Mouse (Mus musculus) midbrain, embryonic 12.5 days (tissue): ENCODE data around the gene Dnaaf5. TPM values are rescaled to one million over a fixed set of nuclear protein-coding genes. Genes with fewer than 3 reads are reported as not detected.
A peak's percentile ranks its signal among the peaks of the same experiment; 100 is the strongest.

Experiments
- ATAC-seq: fragments of 200-750 bp; cut with Nextera tagmentation; 2 replicates; pipeline ENCODE4 v1.8.0; 2017; ENCODE audit warnings: low read depth, moderate TSS enrichment, moderate library complexity; ENCODE audit not compliant: low FRiP score
- H3K27ac ChIP-seq: fragments of 300-500 bp; sonication (generic); replicated peaks from 2 replicates; pipeline ENCODE4 v1.5.1; 2016; ENCODE audit warnings: mild to moderate bottlenecking
- H3K27me3 ChIP-seq: fragments of 300-500 bp; sonication (generic); 2 replicates; pipeline ENCODE4 v1.6.1; 2016; ENCODE audit warnings: mild to moderate bottlenecking
- H3K36me3 ChIP-seq: fragments of 300-500 bp; sonication (generic); 2 replicates; pipeline ENCODE4 v1.6.1; 2016
- H3K4me1 ChIP-seq: fragments of 300-500 bp; sonication (generic); 2 replicates; pipeline ENCODE4 v1.6.1; 2016
- H3K4me2 ChIP-seq: fragments of 300-500 bp; sonication (generic); replicated peaks from 2 replicates; pipeline ENCODE4 v1.6.1; 2016; ENCODE audit warnings: mild to moderate bottlenecking, moderate library complexity
- H3K4me3 ChIP-seq: fragments of 300-500 bp; sonication (generic); 2 replicates; pipeline ENCODE4 v1.5.1; 2016; ENCODE audit warnings: mild to moderate bottlenecking
- H3K9ac ChIP-seq: fragments of 300-500 bp; sonication (generic); replicated peaks from 2 replicates; pipeline ENCODE4 v1.6.1; 2016; ENCODE audit warnings: mild to moderate bottlenecking, moderate library complexity
- H3K9me3 ChIP-seq: fragments of 300-500 bp; sonication (generic); 2 replicates; pipeline ENCODE4 v1.6.1; 2016; ENCODE audit warnings: mild to moderate bottlenecking
- WGBS: fragments of 180-500 bp; shearing (Covaris S2); methylation state at CpG from one replicate; pipeline ENCODE4 v1.1.7; 2016; 5-methylcytosine and 5-hydroxymethylcytosine counted together
- polyA plus RNA-seq: library from polyadenylated mRNA; unstranded; fragments of >200 nt; fragmentation: Nextera tagmentation; extraction: Ambion mirVana; gene quantifications from 2 replicates; pipeline ENCODE4 v1.2.1, GENCODE M21; 2016

The Dnaaf5 gene
- polyA plus RNA-seq, 1 experiment from 2014 or later, result 6.7 TPM

DNA sequence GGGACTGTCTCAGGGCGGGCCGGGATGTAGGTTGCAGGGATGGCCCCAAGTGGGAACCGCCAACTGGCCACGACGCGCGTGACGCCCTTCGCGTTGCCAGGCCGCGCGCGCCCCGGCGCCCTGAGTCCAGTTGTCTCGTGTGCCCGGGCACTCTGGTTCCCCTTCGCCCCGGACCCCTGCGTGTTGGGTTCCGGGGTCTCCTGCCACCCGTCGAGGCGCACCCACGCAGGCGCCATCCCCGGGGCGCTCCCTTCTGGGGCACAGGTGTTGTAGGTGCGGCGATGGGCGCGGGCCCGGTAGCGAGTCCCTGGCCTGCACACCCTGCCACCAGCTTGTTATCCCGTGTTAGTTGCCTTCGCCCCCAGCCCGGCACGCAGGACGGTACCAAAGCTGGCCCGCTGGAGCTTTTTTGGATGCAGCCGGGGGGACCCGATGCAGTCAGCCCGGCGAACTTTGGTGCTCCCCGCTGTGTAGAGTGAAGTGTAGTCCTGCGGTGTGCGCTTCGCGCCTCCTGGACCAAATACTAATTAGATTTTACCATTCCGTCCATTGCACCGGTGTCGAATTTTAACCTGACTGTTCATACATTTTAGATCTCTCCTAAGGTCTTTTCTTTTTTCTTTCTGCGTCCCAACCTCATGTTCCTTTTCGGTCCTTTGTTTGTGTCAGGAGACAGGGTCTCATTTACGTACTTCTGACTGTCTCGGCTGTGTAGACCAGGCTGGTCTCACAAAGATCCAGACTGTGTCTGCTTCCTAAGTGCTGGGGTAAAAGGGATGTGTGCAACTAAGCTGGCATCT is 50.9 kb downstream of the Dnaaf5 start:
- Histone ChIP-seq H3K27ac (peak overlapping the region; percentile 31; the same call in 1 of the 2 replicates), H3K4me2 (peak overlapping the region; percentile 89), H3K36me3 (0 out of 2 replicates have a peak, but pooled peaks cover 3% of the 10 kb centered on the region), H3K9ac (peak overlapping the region; percentile 86), H3K9me3 (no peaks in the 10 kb centered on the region), H3K27me3 (no peaks in the 10 kb centered on the region), H3K4me3 (peak overlapping the region; percentile 89), H3K4me1 (peaks cover 25% of the 10 kb centered on the region)
- WGBS, result under 1% methylated on average over 57 of the region's 57 CpGs
- no peak; the same call in 1 of the 2 replicates for ATAC-seq

- Histone ChIP-seq H3K4me2 (peak overlapping the region; percentile 89), H3K36me3 (0 out of 2 replicates have a peak, but pooled peaks cover 3% of the 10 kb centered on the region), H3K9me3 (no peaks in the 10 kb centered on the region), H3K4me1 (peaks cover 31% of the 10 kb centered on the region), H3K4me3 (peak overlapping the region; percentile 89), H3K9ac (no peak overlapping the region), H3K27ac (no peak overlapping the region), H3K27me3 (no peaks in the 10 kb centered on the region)
- 87% methylated on average over 11 of the region's 11 CpGs for WGBS
- ATAC-seq, result no peak
Observed at GRCm38 (mm10) chr5:139202127-139202526, 52.1 kb downstream of the Dnaaf5 start.

DNA sequence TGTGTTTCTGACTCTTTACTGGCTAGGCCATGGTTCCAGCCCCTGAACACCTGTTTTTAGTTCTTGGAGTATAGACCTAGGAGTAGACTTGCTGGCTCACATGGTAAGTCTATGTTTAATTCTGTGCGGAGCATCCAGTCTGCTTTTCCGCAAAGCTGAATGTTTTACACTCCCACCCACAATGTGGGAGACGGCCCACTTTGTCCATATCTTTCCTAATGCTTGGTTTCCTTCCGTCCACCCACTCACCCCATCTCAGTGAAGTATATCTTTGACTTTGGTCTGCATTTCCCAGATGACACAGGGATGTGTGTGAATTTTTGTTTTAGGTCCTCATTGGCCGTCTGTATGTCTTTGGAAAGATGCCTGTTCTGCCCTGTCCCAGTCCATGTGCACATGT is 53.3 kb downstream of the Dnaaf5 start:
- H3K4me3 ChIP-seq, result no peak overlapping the region
- WGBS, result 94% methylated on average over 5 of the region's 5 CpGs
- no peak for ATAC-seq
- no peak overlapping the region for H3K4me2 ChIP-seq
- H3K9me3 ChIP-seq, result no peaks in the 10 kb centered on the region
- 0 out of 2 replicates have a peak, but pooled peaks cover 3% of the 10 kb centered on the region for H3K36me3 ChIP-seq
- no peak overlapping the region for H3K27ac ChIP-seq
- peaks cover 31% of the 10 kb centered on the region for H3K4me1 ChIP-seq
- no peaks in the 10 kb centered on the region for H3K27me3 ChIP-seq
- H3K9ac ChIP-seq, result no peak overlapping the region

DNA sequence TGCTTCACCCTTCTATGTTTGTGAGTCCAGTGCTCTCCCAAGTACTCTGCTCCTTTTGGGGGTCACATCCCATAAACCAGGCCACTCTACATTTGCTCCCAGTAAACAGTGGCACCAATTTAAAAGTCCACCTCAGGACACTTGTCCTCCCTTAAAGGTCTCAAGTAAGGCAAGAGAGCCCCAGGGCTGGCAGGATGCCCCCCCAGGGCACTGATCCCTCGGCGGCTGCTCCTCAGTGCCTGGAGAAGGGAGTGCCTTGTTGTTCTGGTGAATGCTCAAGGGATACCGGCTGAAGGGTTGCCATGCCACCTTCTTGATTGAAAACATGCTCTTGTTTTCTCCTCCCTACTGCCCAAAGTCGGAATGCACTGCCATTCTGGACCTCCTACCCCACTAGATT is 56.1 kb downstream of the Dnaaf5 start:
- H3K27ac ChIP-seq, result no peak overlapping the region
- H3K9me3 ChIP-seq, result no peaks in the 10 kb centered on the region
- no peak overlapping the region for H3K9ac ChIP-seq
- H3K4me3 ChIP-seq, result no peak overlapping the region
- H3K4me2 ChIP-seq, result no peak overlapping the region
- 76% methylated on average over 4 of the region's 4 CpGs for WGBS
- peaks cover 24% of the 10 kb centered on the region for H3K36me3 ChIP-seq
- ATAC-seq, result no peak
- H3K4me1 ChIP-seq, result peaks cover 23% of the 10 kb centered on the region
- no peaks in the 10 kb centered on the region for H3K27me3 ChIP-seq

DNA sequence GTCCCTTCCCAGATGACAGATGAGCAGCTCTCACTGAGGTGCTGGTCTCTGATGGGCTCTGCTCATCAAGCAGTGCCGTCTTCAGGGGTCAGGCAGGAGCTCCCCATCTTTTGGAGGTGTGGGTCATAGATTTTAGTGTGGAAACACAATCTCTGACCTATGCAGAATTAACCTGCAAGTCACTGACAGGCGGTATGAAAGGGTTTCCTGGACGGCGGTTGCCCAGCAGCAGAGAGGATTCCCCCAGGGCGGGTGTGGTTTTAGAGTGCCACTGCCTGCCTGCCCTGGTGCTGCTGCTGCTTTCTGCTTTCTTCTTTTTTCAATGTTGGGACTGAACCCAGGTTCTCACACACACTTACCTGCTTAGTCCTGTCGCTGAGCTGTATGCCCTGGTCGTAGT is 56.5 kb downstream of the Dnaaf5 start:
- no peak overlapping the region for H3K4me2 ChIP-seq
- no peaks in the 10 kb centered on the region for H3K9me3 ChIP-seq
- ATAC-seq, result no peak
- H3K36me3 ChIP-seq, result peaks cover 24% of the 10 kb centered on the region
- H3K4me1 ChIP-seq, result peaks cover 18% of the 10 kb centered on the region
- 73% methylated on average over 7 of the region's 7 CpGs for WGBS
- H3K9ac ChIP-seq, result no peak overlapping the region
- H3K4me3 ChIP-seq, result no peak overlapping the region
- H3K27ac ChIP-seq, result no peak overlapping the region
- H3K27me3 ChIP-seq, result no peaks in the 10 kb centered on the region

DNA sequence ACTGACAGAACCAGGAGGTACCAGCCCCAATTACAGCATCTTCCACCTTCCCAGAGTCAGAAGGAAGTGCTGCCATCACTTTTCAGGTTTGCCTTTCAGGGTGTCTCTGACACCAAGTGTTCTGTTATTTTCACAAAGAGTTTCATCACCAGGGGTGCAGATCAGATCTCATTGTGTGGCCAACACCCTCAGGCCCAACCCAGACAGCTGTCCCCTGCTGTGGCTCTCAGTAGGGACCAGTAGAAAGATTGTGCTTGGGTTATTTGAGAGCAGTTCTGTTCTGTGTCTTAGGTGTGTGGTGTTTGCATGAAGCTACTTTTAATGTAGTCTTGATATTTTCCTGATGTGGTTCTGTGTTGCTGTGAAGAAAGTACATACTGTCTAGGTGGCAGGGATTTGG is 58.2 kb downstream of the Dnaaf5 start:
- H3K9ac ChIP-seq, result no peak overlapping the region
- no peaks in the 10 kb centered on the region for H3K27me3 ChIP-seq
- peaks cover 7% of the 10 kb centered on the region; the same call in 1 of the 2 replicates for H3K4me1 ChIP-seq
- no peak overlapping the region for H3K27ac ChIP-seq
- H3K4me2 ChIP-seq, result no peak overlapping the region
- ATAC-seq, result no peak
- no peaks in the 10 kb centered on the region for H3K9me3 ChIP-seq
- H3K4me3 ChIP-seq, result no peak overlapping the region
- peaks cover 31% of the 10 kb centered on the region for H3K36me3 ChIP-seq

- Histone ChIP-seq H3K4me3 (no peak overlapping the region), H3K4me1 (peaks cover 7% of the 10 kb centered on the region; the same call in 1 of the 2 replicates), H3K36me3 (peaks cover 30% of the 10 kb centered on the region), H3K27me3 (no peaks in the 10 kb centered on the region), H3K4me2 (no peak overlapping the region), H3K9me3 (no peaks in the 10 kb centered on the region), H3K27ac (no peak overlapping the region), H3K9ac (no peak overlapping the region)
- 91% methylated on average over 10 of the region's 10 CpGs for WGBS
- no peak for ATAC-seq
Observed at GRCm38 (mm10) chr5:139208871-139209684, 59.1 kb downstream of the Dnaaf5 start.

DNA sequence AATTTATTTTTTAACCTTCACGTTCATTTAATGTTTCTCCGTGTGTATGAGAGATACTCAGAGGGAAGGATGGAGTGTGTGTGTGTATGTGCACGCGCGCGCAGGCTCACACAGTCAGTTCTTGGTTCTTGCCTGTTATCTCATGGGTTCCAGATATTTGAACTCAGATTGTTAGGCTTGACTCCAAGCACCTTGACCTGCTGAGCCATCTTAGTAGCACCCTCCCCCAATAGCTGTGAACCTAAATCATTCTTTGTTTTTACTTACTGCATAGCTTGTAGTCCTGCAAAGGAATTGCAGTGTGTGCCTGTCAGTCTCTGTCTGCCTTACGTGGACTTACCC is 59.6 kb downstream of the Dnaaf5 start:
- peaks cover 31% of the 10 kb centered on the region for H3K36me3 ChIP-seq
- H3K9ac ChIP-seq, result no peak overlapping the region
- WGBS, result 97% methylated on average over 7 of the region's 7 CpGs
- no peaks in the 10 kb centered on the region for H3K9me3 ChIP-seq
- H3K4me1 ChIP-seq, result peaks cover 7% of the 10 kb centered on the region; the same call in 1 of the 2 replicates
- H3K27ac ChIP-seq, result no peak overlapping the region
- no peak overlapping the region for H3K4me2 ChIP-seq
- no peak for ATAC-seq
- H3K27me3 ChIP-seq, result no peaks in the 10 kb centered on the region
- no peak overlapping the region for H3K4me3 ChIP-seq

DNA sequence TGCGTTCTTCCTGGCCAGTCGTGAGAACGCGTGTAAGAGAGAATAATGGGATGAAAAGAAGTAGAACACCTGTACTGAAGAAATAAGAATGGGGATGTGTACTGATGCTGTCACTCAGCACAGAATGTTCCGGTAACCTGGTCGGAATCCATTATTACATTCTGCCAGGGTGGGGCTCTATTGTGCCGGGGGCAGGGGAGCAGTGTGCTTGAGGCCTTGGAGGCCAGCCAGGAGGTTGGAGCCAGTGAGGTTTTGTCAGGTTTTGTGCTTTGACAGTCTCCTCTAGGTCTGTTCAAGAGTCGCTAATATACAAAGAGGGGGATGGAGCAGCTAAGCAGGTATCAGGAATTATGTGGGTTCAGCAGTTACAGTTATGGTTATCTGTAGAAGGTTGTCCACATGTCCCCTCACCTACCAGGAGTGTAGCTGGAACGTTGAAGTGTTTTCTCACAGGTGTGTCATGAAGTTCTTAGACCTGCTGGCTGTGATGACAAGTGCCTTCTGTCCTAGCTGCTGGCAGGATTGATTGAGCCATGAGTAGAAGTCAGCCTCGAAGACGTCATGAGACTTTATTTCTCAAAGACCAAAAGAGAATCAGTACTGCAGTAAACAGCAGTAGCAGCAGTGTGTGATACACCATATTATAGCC is 61.8 kb downstream of the Dnaaf5 start:
- H3K9me3 ChIP-seq, result no peaks in the 10 kb centered on the region

GRCm38 (mm10) chr5:139214298-139214697 is 64.3 kb downstream of the Dnaaf5 start:
- H3K4me2 ChIP-seq, result no peak overlapping the region
- H3K9ac ChIP-seq, result no peak overlapping the region
- H3K9me3 ChIP-seq, result no peaks in the 10 kb centered on the region
- no peak overlapping the region for H3K27ac ChIP-seq
- no peak for ATAC-seq
- no peak overlapping the region for H3K4me3 ChIP-seq
- H3K36me3 ChIP-seq, result peaks cover 48% of the 10 kb centered on the region
- H3K4me1 ChIP-seq, result no peaks in the 10 kb centered on the region
- H3K27me3 ChIP-seq, result no peaks in the 10 kb centered on the region

More for the DNA sequence above, 61.8 kb downstream of the Dnaaf5 start:
- H3K27ac ChIP-seq, result no peak overlapping the region
- no peak for ATAC-seq
- no peaks in the 10 kb centered on the region for H3K27me3 ChIP-seq
- H3K4me3 ChIP-seq, result no peak overlapping the region
- H3K4me1 ChIP-seq, result no peaks in the 10 kb centered on the region
- peaks cover 53% of the 10 kb centered on the region for H3K36me3 ChIP-seq
- no peak overlapping the region for H3K4me2 ChIP-seq
- no peak overlapping the region for H3K9ac ChIP-seq
- WGBS, result 96% methylated on average over 11 of the region's 11 CpGs

- Histone ChIP-seq H3K4me1 (no peaks in the 10 kb centered on the region), H3K9me3 (no peaks in the 10 kb centered on the region), H3K36me3 (peaks cover 48% of the 10 kb centered on the region), H3K9ac (no peak overlapping the region), H3K27me3 (no peaks in the 10 kb centered on the region), H3K4me3 (no peak overlapping the region), H3K27ac (no peak overlapping the region), H3K4me2 (no peak overlapping the region)
- 96% methylated on average over 5 of the region's 5 CpGs for WGBS
- ATAC-seq, result no peak
Observed at GRCm38 (mm10) chr5:139215184-139215583, 65.2 kb downstream of the Dnaaf5 start.

GRCm38 (mm10) chr5:139216121-139216520 is 66.1 kb downstream of the Dnaaf5 start:
- no peaks in the 10 kb centered on the region for H3K27me3 ChIP-seq
- peaks cover 50% of the 10 kb centered on the region for H3K36me3 ChIP-seq
- H3K9ac ChIP-seq, result no peak overlapping the region
- no peak for ATAC-seq
- H3K4me3 ChIP-seq, result no peak overlapping the region
- WGBS, result 92% methylated on average over 2 of the region's 2 CpGs
- no peaks in the 10 kb centered on the region for H3K9me3 ChIP-seq
- H3K4me2 ChIP-seq, result no peak overlapping the region
- no peak overlapping the region for H3K27ac ChIP-seq
- no peaks in the 10 kb centered on the region for H3K4me1 ChIP-seq
